Mouse (Mus musculus) ES-E14 (cell line): Measurements from ENCODE around the gene Tenm3. TPM values are rescaled to one million over a fixed set of nuclear protein-coding genes. Genes with fewer than 3 reads are reported as not detected.

Experiments
- DNase-seq: peaks from one replicate; pipeline ENCODE4 v3.0.0-alpha.2; 2013; ENCODE audit warnings: low read depth, low spot score
- H3K27ac ChIP-seq: 2 replicates; pipeline ENCODE4 v1.5.1; 2012; ENCODE audit warnings: low read depth, mild to moderate bottlenecking, low read length, moderate library complexity, mixed read lengths; ENCODE audit not compliant: poor library complexity, insufficient read depth, severe bottlenecking
- H3K36me3 ChIP-seq: 2 replicates; pipeline ENCODE4 v1.6.1; 2012; ENCODE audit warnings: mild to moderate bottlenecking, low read length, moderate library complexity, mixed read lengths; ENCODE audit not compliant: control insufficient read depth, poor library complexity, insufficient read depth, severe bottlenecking
- H3K4me1 ChIP-seq, 2 experiments: fragments of 150-350 bp in 1 of 2; sonication (generic) in 1 of 2; 2 replicates each; pipeline ENCODE4 v1.6.1; 2012; ENCODE audit warnings: low read length in 2 of 2, mild to moderate bottlenecking in 1 of 2, mixed read lengths in 1 of 2; ENCODE audit not compliant: control insufficient read depth in 2 of 2, insufficient read depth in 2 of 2, poor library complexity in 1 of 2
- H3K4me3 ChIP-seq, 2 experiments: fragments of 150-350 bp in 1 of 2; sonication (generic) in 1 of 2; 2 replicates each; pipeline ENCODE4 v1.5.1; 2012; ENCODE audit warnings: low read length in 2 of 2, low read depth in 1 of 2, mild to moderate bottlenecking in 1 of 2, mixed read lengths in 1 of 2; ENCODE audit not compliant: insufficient read depth in 1 of 2, poor library complexity in 1 of 2, severe bottlenecking in 1 of 2
- H3K9ac ChIP-seq: 2 replicates; pipeline ENCODE4 v1.6.1; 2012; ENCODE audit warnings: low read depth, mild to moderate bottlenecking, low read length, mixed read lengths; ENCODE audit not compliant: poor library complexity, insufficient read depth, severe bottlenecking
- H3K9me3 ChIP-seq: fragments of 150-350 bp; sonication (generic); 2 replicates; pipeline ENCODE4 v1.6.1; 2012; ENCODE audit warnings: low read depth, mild to moderate bottlenecking, low read length; ENCODE audit not compliant: control insufficient read depth, insufficient read depth
- CHD2 ChIP-seq: IDR thresholded peaks from 2 replicates; pipeline ENCODE4 v1.6.1; 2014; ENCODE audit warnings: mild to moderate bottlenecking, low read depth, low read length, inconsistent platforms
- HCFC1 ChIP-seq: IDR thresholded peaks from 2 replicates; pipeline ENCODE4 v1.6.1; 2012; ENCODE audit warnings: low read length, inconsistent platforms, borderline replicate concordance; ENCODE audit not compliant: insufficient read depth
- MAFK ChIP-seq: IDR thresholded peaks from 2 replicates; pipeline ENCODE4 v1.6.1; 2014; ENCODE audit warnings: mild to moderate bottlenecking, low read depth, low read length, inconsistent platforms; ENCODE audit not compliant: insufficient read depth
- ZC3H11A ChIP-seq: IDR thresholded peaks from 2 replicates; pipeline ENCODE4 v1.6.1; 2012; ENCODE audit warnings: low read depth, mild to moderate bottlenecking, inconsistent platforms, low read length, borderline replicate concordance
- ZNF384 ChIP-seq: IDR thresholded peaks from 2 replicates; pipeline ENCODE4 v1.6.1; 2012; ENCODE audit warnings: low read depth, low read length, inconsistent platforms
- in situ Hi-C, 2 experiments: fragments of 600-800 bp; cut with MboI; formaldehyde crosslinking; loops; one replicate each; pipeline ENCODE4 v1.15.1; 2025; ENCODE audit warnings: low sequenced_read_pairs in 2 of 2, inconsistent platforms in 1 of 2; ENCODE audit not compliant: unreplicated experiment in 2 of 2
- total RNA-seq: library from RNA; depleted of rRNA; stranded (reverse); fragments of 300-350 nt; gene quantifications from 2 replicates; pipeline ENCODE4 v1.2.3, GENCODE M21; 2012

The Tenm3 gene
- total RNA-seq, 1 experiment, result 33.5 TPM

GRCm38 (mm10) chr8:48489936-48490634 is 353.7 kb downstream of the Tenm3 start:
- Histone ChIP-seq H3K4me1 (no peaks in the 10 kb centered on the region), H3K4me3 (no peak overlapping the region), H3K36me3 (no peaks in the 10 kb centered on the region), H3K27ac (no peak overlapping the region), H3K9me3 (no peaks in the 10 kb centered on the region), H3K9ac (no peak overlapping the region)
- no peak for TF ChIP-seq ZC3H11A
- TF ChIP-seq CHD2, result no peak
- no peak for TF ChIP-seq HCFC1
- no peak for TF ChIP-seq MAFK
- no peak for TF ChIP-seq ZNF384
- in situ Hi-C loops, result no loop called here
- DNase-seq, result no peak

- H3K4me3 ChIP-seq, result no peak overlapping the region
- in situ Hi-C loops, result no loop called here
- no peaks in the 10 kb centered on the region for H3K4me1 ChIP-seq
- no peaks in the 10 kb centered on the region for H3K36me3 ChIP-seq
- no peak for DNase-seq
- H3K9me3 ChIP-seq, result no peaks in the 10 kb centered on the region
- no peak overlapping the region for H3K9ac ChIP-seq
- no peak overlapping the region for H3K27ac ChIP-seq
- TF ChIP-seq CHD2 (no peak), HCFC1 (no peak), MAFK (no peak), ZC3H11A (no peak), ZNF384 (no peak)
Observed at GRCm38 (mm10) chr8:48489417-48489816, 354.3 kb downstream of the Tenm3 start.

- H3K4me1 ChIP-seq, result no peaks in the 10 kb centered on the region
- no peaks in the 10 kb centered on the region for H3K36me3 ChIP-seq
- no peak overlapping the region for H3K9ac ChIP-seq
- H3K9me3 ChIP-seq, result no peaks in the 10 kb centered on the region
- TF ChIP-seq CHD2, result no peak
- no peak for TF ChIP-seq MAFK
- TF ChIP-seq HCFC1, result no peak
- TF ChIP-seq ZNF384, result no peak
- TF ChIP-seq ZC3H11A, result no peak
- DNase-seq, result no peak
- H3K27ac ChIP-seq, result no peak overlapping the region
- no peak overlapping the region for H3K4me3 ChIP-seq
- in situ Hi-C loops, result no loop called here
Observed at GRCm38 (mm10) chr8:48488809-48489208, 354.9 kb downstream of the Tenm3 start.

GRCm38 (mm10) chr8:48484143-48484542 is 359.6 kb downstream of the Tenm3 start:
- TF ChIP-seq HCFC1 (no peak), CHD2 (no peak), MAFK (no peak), ZC3H11A (no peak), ZNF384 (no peak)
- no peak for DNase-seq
- in situ Hi-C loops, result no loop called here
- H3K36me3 ChIP-seq, result no peaks in the 10 kb centered on the region; the same call in 1 of the 2 replicates
- H3K4me1 ChIP-seq, result peaks cover 0 to 3% of the 10 kb centered on the region in 2 experiments; a peak in 1 of 4 replicates
- no peak overlapping the region for H3K27ac ChIP-seq
- H3K4me3 ChIP-seq, result no peak overlapping the region
- no peaks in the 10 kb centered on the region for H3K9me3 ChIP-seq
- no peak overlapping the region for H3K9ac ChIP-seq
